Mouse (Mus musculus) liver, embryonic 12.5 days (tissue): ENCODE data around the gene Tmem258. TPM values are rescaled to one million over a fixed set of nuclear protein-coding genes. Genes with fewer than 3 reads are reported as not detected.

Experiments used
- ATAC-seq: fragments of 200-750 bp; cut with Nextera tagmentation; 2 replicates; pipeline ENCODE4 v1.8.0; 2017; ENCODE audit warnings: moderate number of reproducible peaks, mild to moderate bottlenecking, moderate library complexity
- H3K27ac ChIP-seq: fragments of 300-500 bp; sonication (generic); 2 replicates; pipeline ENCODE4 v1.5.1; 2016; ENCODE audit warnings: mild to moderate bottlenecking
- H3K27me3 ChIP-seq: fragments of 300-500 bp; sonication (generic); replicated peaks from 2 replicates; pipeline ENCODE4 v1.6.1; 2016; ENCODE audit warnings: mild to moderate bottlenecking, moderate library complexity
- H3K36me3 ChIP-seq: fragments of 300-500 bp; sonication (generic); 2 replicates; pipeline ENCODE4 v1.6.1; 2016; ENCODE audit warnings: mild to moderate bottlenecking, moderate library complexity
- H3K4me1 ChIP-seq: fragments of 300-500 bp; sonication (generic); 2 replicates; pipeline ENCODE4 v1.6.1; 2016
- H3K4me2 ChIP-seq: fragments of 300-500 bp; sonication (generic); 2 replicates; pipeline ENCODE4 v1.6.1; 2016; ENCODE audit warnings: mild to moderate bottlenecking, moderate library complexity
- H3K4me3 ChIP-seq: fragments of 300-500 bp; sonication (generic); 2 replicates; pipeline ENCODE4 v1.5.1; 2016; ENCODE audit warnings: mild to moderate bottlenecking, moderate library complexity
- H3K9ac ChIP-seq: fragments of 300-500 bp; sonication (generic); 2 replicates; pipeline ENCODE4 v1.6.1; 2016; ENCODE audit warnings: mild to moderate bottlenecking, moderate library complexity
- H3K9me3 ChIP-seq: fragments of 300-500 bp; sonication (generic); replicated peaks from 2 replicates; pipeline ENCODE4 v1.6.1; 2016; ENCODE audit warnings: mild to moderate bottlenecking, moderate library complexity
- WGBS: fragments of 180-500 bp; shearing (Covaris S2); methylation state at CpG from one replicate; pipeline ENCODE4 v1.1.7; 2016; ENCODE audit not compliant: insufficient replicate concordance; 5-methylcytosine and 5-hydroxymethylcytosine counted together
- polyA plus RNA-seq: library from polyadenylated mRNA; unstranded; fragments of >200 nt; fragmentation: Nextera tagmentation; extraction: Ambion mirVana; gene quantifications from 2 replicates; pipeline ENCODE4 v1.2.1, GENCODE M21; 2016

The Tmem258 gene
- polyA plus RNA-seq, 1 experiment from 2014 or later = 350 TPM

DNA sequence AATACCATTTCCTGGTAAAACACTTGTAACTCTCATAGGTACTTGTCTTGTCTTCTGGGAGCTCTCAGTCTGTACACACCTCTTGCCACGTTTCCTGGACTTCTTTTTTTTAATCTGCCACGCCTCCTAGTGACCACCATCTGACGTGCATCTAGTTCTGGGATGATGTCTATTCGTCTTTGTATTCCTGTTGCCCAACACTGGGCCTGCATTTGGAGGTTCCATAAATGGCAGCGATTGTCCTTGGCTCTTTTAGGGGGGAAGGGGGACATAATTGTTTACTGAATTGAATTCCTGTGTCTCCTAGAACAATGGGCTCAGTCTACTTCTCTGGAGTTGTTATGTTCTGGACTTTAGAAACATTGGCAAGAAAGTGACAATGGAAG lies 795 bp downstream of the Tmem258 start:
- peak overlapping the region; percentile 97 for H3K9ac ChIP-seq
- under 1% methylated on average over 5 of the region's 5 CpGs for WGBS
- no peaks in the 10 kb centered on the region for H3K27me3 ChIP-seq
- no peak for ATAC-seq
- H3K36me3 ChIP-seq = peaks cover 67% of the 10 kb centered on the region
- H3K4me3 ChIP-seq = peak overlapping the region; percentile 97
- H3K4me1 ChIP-seq = peaks cover 42% of the 10 kb centered on the region
- H3K4me2 ChIP-seq = peak overlapping the region; percentile 80
- H3K9me3 ChIP-seq = no peaks in the 10 kb centered on the region
- peak overlapping the region; percentile 97 for H3K27ac ChIP-seq

GRCm38 (mm10) chr19:10205051-10205450 lies 1.2 kb downstream of the Tmem258 start:
- peaks cover 67% of the 10 kb centered on the region for H3K36me3 ChIP-seq
- peak overlapping the region; percentile 97 for H3K4me3 ChIP-seq

GRCm38 (mm10) chr19:10208851-10209250 lies 5.0 kb downstream of the Tmem258 start:
- WGBS = 72% methylated on average over 3 of the region's 3 CpGs
- Histone ChIP-seq H3K27ac (no peak overlapping the region; the same call in 1 of the 2 replicates), H3K36me3 (peaks cover 77% of the 10 kb centered on the region), H3K9ac (no peak overlapping the region), H3K4me3 (no peak overlapping the region), H3K9me3 (no peaks in the 10 kb centered on the region), H3K27me3 (no peaks in the 10 kb centered on the region), H3K4me2 (no peak overlapping the region), H3K4me1 (peaks cover 34% of the 10 kb centered on the region)
- no peak for ATAC-seq

More at GRCm38 (mm10) chr19:10205051-10205450, 1.2 kb downstream of the Tmem258 start:
- Histone ChIP-seq H3K27me3 (no peaks in the 10 kb centered on the region), H3K4me2 (peak overlapping the region; percentile 80), H3K4me1 (peaks cover 39% of the 10 kb centered on the region), H3K9me3 (no peaks in the 10 kb centered on the region), H3K9ac (peak overlapping the region; percentile 97), H3K27ac (no peak overlapping the region)
- 70% methylated on average over 6 of the region's 6 CpGs for WGBS
- ATAC-seq = no peak

GRCm38 (mm10) chr19:10210885-10211284 lies 7.1 kb downstream of the Tmem258 start:
- no peak for ATAC-seq
- H3K4me1 ChIP-seq = peaks cover 22% of the 10 kb centered on the region
- no peak overlapping the region for H3K4me3 ChIP-seq
- no peaks in the 10 kb centered on the region for H3K27me3 ChIP-seq
- H3K36me3 ChIP-seq = peaks cover 85% of the 10 kb centered on the region
- no peak overlapping the region for H3K27ac ChIP-seq
- H3K4me2 ChIP-seq = no peak overlapping the region
- 55% methylated on average over 4 of the region's 4 CpGs for WGBS
- no peaks in the 10 kb centered on the region for H3K9me3 ChIP-seq
- H3K9ac ChIP-seq = no peak overlapping the region

GRCm38 (mm10) chr19:10213796-10214471 lies 10.1 kb downstream of the Tmem258 start:
- Histone ChIP-seq H3K4me2 (no peak overlapping the region), H3K4me3 (no peak overlapping the region), H3K9me3 (no peaks in the 10 kb centered on the region), H3K27me3 (no peaks in the 10 kb centered on the region), H3K4me1 (peaks cover 22% of the 10 kb centered on the region), H3K9ac (no peak overlapping the region), H3K27ac (no peak overlapping the region), H3K36me3 (peaks cover 69% of the 10 kb centered on the region)
- ATAC-seq = no peak
- WGBS = 72% methylated on average over 10 of the region's 10 CpGs

DNA sequence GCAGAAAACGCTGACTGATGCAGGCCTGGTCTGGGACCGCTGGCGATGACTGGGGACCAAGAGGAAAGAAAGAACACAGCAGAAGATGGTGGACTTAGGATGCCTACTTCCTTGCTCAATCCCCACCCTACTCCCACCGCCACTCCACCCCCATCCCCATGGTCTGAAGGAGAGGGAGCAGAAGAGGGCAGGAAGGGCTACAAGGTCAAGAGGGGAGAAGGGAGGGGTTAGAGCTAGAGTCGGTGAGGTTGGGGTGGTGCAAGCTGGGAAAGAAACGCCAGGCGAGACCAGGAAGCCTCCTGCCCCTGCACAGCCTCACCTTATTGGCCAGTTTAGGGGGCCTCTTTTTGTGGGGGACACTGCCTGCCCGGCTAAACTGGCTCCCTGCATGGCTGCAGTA lies 12.3 kb downstream of the Tmem258 start:
- WGBS = 57% methylated on average over 8 of the region's 8 CpGs
- Histone ChIP-seq H3K27ac (no peak overlapping the region), H3K36me3 (peaks cover 55% of the 10 kb centered on the region), H3K27me3 (no peaks in the 10 kb centered on the region; the same call in 1 of the 2 replicates), H3K4me1 (peaks cover 10% of the 10 kb centered on the region), H3K9ac (no peak overlapping the region), H3K9me3 (no peaks in the 10 kb centered on the region), H3K4me2 (no peak overlapping the region), H3K4me3 (no peak overlapping the region)
- ATAC-seq = no peak

DNA sequence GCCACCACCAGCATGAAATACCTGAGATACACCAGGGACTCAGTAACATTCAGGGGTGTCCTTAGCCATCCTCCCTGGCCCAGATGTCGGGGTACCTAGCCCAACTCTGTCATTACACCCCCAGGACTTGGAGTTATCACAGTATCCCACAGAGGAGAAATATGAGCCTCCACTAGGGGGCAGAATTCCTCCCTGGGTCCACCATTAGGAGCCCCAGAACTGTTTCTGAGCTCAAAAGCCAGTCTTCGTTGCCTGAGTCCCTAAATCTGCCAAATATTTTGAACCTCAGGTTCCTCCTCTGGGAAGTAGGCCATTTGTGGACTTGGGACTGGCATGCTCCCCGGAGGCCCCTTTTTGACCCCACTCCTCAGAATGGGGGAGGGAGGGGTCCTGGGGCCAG lies 15.3 kb downstream of the Tmem258 start:
- WGBS = 27% methylated on average over 3 of the region's 3 CpGs
- H3K27me3 ChIP-seq = no peaks in the 10 kb centered on the region; the same call in 1 of the 2 replicates
- no peak overlapping the region for H3K4me2 ChIP-seq
- H3K9ac ChIP-seq = no peak overlapping the region
- peaks cover 37% of the 10 kb centered on the region for H3K36me3 ChIP-seq
- no peak overlapping the region for H3K27ac ChIP-seq
- H3K4me3 ChIP-seq = no peak overlapping the region
- peaks cover 14% of the 10 kb centered on the region for H3K4me1 ChIP-seq
- ATAC-seq = no peak
- H3K9me3 ChIP-seq = no peaks in the 10 kb centered on the region

GRCm38 (mm10) chr19:10219593-10219992 lies 15.8 kb downstream of the Tmem258 start:
- H3K4me3 ChIP-seq = no peak overlapping the region
- no peak overlapping the region for H3K4me2 ChIP-seq
- H3K36me3 ChIP-seq = peaks cover 35% of the 10 kb centered on the region
- ATAC-seq = no peak
- peaks cover 4% of the 10 kb centered on the region; the same call in 1 of the 2 replicates for H3K27me3 ChIP-seq
- H3K4me1 ChIP-seq = peaks cover 16% of the 10 kb centered on the region
- H3K9me3 ChIP-seq = no peaks in the 10 kb centered on the region
- H3K9ac ChIP-seq = no peak overlapping the region
- no peak overlapping the region for H3K27ac ChIP-seq
- WGBS = 62% methylated on average over 6 of the region's 6 CpGs

DNA sequence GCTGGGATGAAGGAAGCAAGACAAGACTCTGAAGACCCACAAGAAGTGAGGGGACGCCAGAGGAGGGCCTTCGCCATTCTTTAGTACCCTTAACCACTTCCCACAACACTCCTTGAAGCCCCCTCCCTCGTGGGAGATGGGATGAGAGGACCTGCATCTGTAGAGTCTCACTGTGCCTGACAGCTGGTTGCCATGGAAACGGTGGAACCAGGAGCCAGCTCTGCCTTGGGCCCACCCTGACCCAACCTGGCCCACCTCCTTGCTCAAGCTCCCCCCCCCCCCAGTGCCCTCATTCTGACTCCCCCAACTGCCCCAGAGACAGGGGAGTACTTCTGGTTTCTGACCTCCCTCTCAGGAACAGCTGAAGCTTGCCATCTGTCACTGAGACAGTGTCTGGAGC lies 17.8 kb downstream of the Tmem258 start:
- no peak overlapping the region for H3K27ac ChIP-seq
- WGBS = 33% methylated on average over 4 of the region's 4 CpGs
- H3K4me1 ChIP-seq = peaks cover 32% of the 10 kb centered on the region

GRCm38 (mm10) chr19:10222656-10223055 lies 18.8 kb downstream of the Tmem258 start:
- no peak overlapping the region for H3K27ac ChIP-seq
- H3K36me3 ChIP-seq = peaks cover 26% of the 10 kb centered on the region
- H3K4me2 ChIP-seq = no peak overlapping the region
- H3K4me3 ChIP-seq = no peak overlapping the region
- no peaks in the 10 kb centered on the region for H3K9me3 ChIP-seq
- ATAC-seq = no peak
- no peak overlapping the region; the same call in 1 of the 2 replicates for H3K9ac ChIP-seq
- H3K4me1 ChIP-seq = peaks cover 32% of the 10 kb centered on the region
- H3K27me3 ChIP-seq = peaks cover 9% of the 10 kb centered on the region; the same call in 1 of the 2 replicates
- WGBS = 23% methylated on average over 8 of the region's 8 CpGs

More for the DNA sequence above, 17.8 kb downstream of the Tmem258 start:
- H3K9ac ChIP-seq = no peak overlapping the region
- H3K4me3 ChIP-seq = no peak overlapping the region
- H3K27me3 ChIP-seq = peaks cover 9% of the 10 kb centered on the region; the same call in 1 of the 2 replicates
- peaks cover 26% of the 10 kb centered on the region for H3K36me3 ChIP-seq
- no peaks in the 10 kb centered on the region for H3K9me3 ChIP-seq
- H3K4me2 ChIP-seq = no peak overlapping the region
- no peak for ATAC-seq

DNA sequence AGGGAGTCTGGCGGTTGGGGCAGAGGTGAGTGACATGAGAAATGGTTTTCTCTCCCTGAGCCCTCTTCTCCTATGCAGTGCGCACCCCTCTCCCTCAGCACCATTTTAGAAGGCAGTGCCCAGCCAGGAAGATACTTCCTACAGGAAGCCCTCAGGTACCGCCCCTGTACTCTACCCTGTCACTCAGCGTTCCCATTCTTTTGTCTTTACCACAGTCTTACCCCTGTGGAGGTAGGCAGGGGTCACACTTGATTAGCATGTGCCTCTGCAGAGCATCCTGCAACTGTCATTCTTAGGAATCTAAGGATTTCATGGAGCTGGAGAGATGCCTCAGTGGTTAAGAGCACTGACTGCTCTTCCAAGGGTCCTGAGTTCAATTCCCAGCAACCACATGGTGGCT lies 19.7 kb downstream of the Tmem258 start:
- Histone ChIP-seq H3K4me1 (peaks cover 34% of the 10 kb centered on the region), H3K4me3 (no peak overlapping the region), H3K36me3 (peaks cover 21% of the 10 kb centered on the region), H3K4me2 (no peak overlapping the region), H3K9ac (no peak overlapping the region), H3K27me3 (peaks cover 11% of the 10 kb centered on the region), H3K27ac (no peak overlapping the region), H3K9me3 (no peaks in the 10 kb centered on the region)
- no peak for ATAC-seq
- WGBS = 46% methylated on average over 4 of the region's 4 CpGs

- H3K27ac ChIP-seq = peak overlapping the region; percentile 42; the same call in 1 of the 2 replicates
- ATAC-seq = 0 out of 2 replicates have a peak, but pooled peaks have one; percentile 7
- H3K4me2 ChIP-seq = peak overlapping the region; percentile 10
- H3K9ac ChIP-seq = no peak overlapping the region
- no peak overlapping the region for H3K4me3 ChIP-seq
- H3K4me1 ChIP-seq = peaks cover 36% of the 10 kb centered on the region
- WGBS = 29% methylated on average over 26 of the region's 26 CpGs
- no peaks in the 10 kb centered on the region for H3K9me3 ChIP-seq
- peaks cover 20% of the 10 kb centered on the region for H3K36me3 ChIP-seq
- H3K27me3 ChIP-seq = peaks cover 20% of the 10 kb centered on the region
These were observed 21.0 kb downstream of the Tmem258 start for GRCm38 (mm10) chr19:10224637-10225453.
